Mouse (Mus musculus): Measurements from ENCODE around the gene Krtap6-2.

The Krtap6-2 gene

GRCm38 (mm10) chr16:89420011-89420410 lies at the start of gene Krtap6-2:
TSS of gene Krtap6-2 (minus strand) at chr16:89420111.
- no peak for DNase-seq (ENCODE audit: low read depth, low spot score)

- DNase-seq (ENCODE audit: low read depth, low spot score), result no peak
Observed at GRCm38 (mm10) chr16:89461189-89461588, 41.3 kb upstream of the Krtap6-2 start.

- no peak for DNase-seq (ENCODE audit: low read depth, low spot score)
Observed at GRCm38 (mm10) chr16:89429586-89429985, 9.7 kb upstream of the Krtap6-2 start.

GRCm38 (mm10) chr16:89425310-89425709 lies 5.4 kb upstream of the Krtap6-2 start:
- DNase-seq (ENCODE audit: low read depth, low spot score), result no peak

- DNase-seq (ENCODE audit: low read depth, low spot score), result no peak
Observed at GRCm38 (mm10) chr16:89416311-89416710, 3.6 kb downstream of the Krtap6-2 start.

- no peak for DNase-seq (ENCODE audit: low read depth, low spot score)
Observed at GRCm38 (mm10) chr16:89410345-89411068, 9.4 kb downstream of the Krtap6-2 start.

- DNase-seq (ENCODE audit: low read depth, low spot score), result no peak
Observed at GRCm38 (mm10) chr16:89403768-89404167, 16.1 kb downstream of the Krtap6-2 start, which contains the start of gene Krtap21-1. TSS of gene Krtap21-1 (minus strand) at chr16:89403868.

GRCm38 (mm10) chr16:89372734-89373461 lies 47.0 kb downstream of the Krtap6-2 start:
- DNase-seq (ENCODE audit: low read depth, low spot score), result no peak

Data from ES-CJ7 (cell line).